Mouse (Mus musculus): ENCODE results near the gene Exoc4. TPM values are rescaled to one million over a fixed set of nuclear protein-coding genes. Genes with fewer than 3 reads are reported as not detected.

Gene Exoc4
- polyA plus RNA-seq (2012; rRNA removed) (14.6 and 16.8 TPM in 2 replicates), polyA plus RNA-seq (2014; fragmentation: Nextera tagmentation; extraction: Ambion mirVana) (24.2 and 27.3 TPM in 2 replicates)

- H3K4me1 ChIP-seq (ENCODE audit: control insufficient read depth, insufficient read depth, low read length), result 0 out of 2 replicates have a peak, but pooled peaks cover 3% of the 10 kb centered on the region
- 3% methylated on average over 29 of the region's 34 CpGs for WGBS
- H3K4me2 ChIP-seq (replicated peaks; ENCODE audit: low read depth, low read length, severe bottlenecking), result peak within 1 kb of the TSS; percentile 85
- H3K36me3 ChIP-seq (ENCODE audit: control insufficient read depth, insufficient read depth, low read length), result no peaks in the 10 kb centered on the region
- no peaks in the 10 kb centered on the region for H3K27me3 ChIP-seq (ENCODE audit: control insufficient read depth, insufficient read depth, low read length)
- no peak for TF ChIP-seq POLR2A (IDR thresholded peaks at IDR 0.05; ENCODE audit: borderline replicate concordance, extremely low read depth, insufficient read depth, insufficient read length)
- H3K9ac ChIP-seq (ENCODE audit: low read depth, low read length, severe bottlenecking), result peak within 1 kb of the TSS; percentile 84
- ATAC-seq (ENCODE audit: low FRiP score, low read depth), result peak; percentile 100
- H3K9me3 ChIP-seq (ENCODE audit: control insufficient read depth, low read length), result no peaks in the 10 kb centered on the region
- H3K27ac ChIP-seq (replicated peaks; ENCODE audit: low read depth, low read length), result no peak within 1 kb of the TSS
- H3K4me3 ChIP-seq (replicated peaks; ENCODE audit: low read length), result peak within 1 kb of the TSS; percentile 75
- peak; percentile 99 for DNase-seq (ENCODE audit: low spot score)
Measured at GRCm38 (mm10) chr6:33248894-33249758, at the start of gene Exoc4. Gene Exoc4, plus strand, starts transcription at chr6:33249085.

GRCm38 (mm10) chr6:33218780-33219179 is 30.1 kb upstream of the Exoc4 start:
- ATAC-seq (ENCODE audit: low FRiP score, low read depth) (no peak), DNase-seq (ENCODE audit: low spot score) (no peak)
- no peak for TF ChIP-seq POLR2A (IDR thresholded peaks at IDR 0.05; ENCODE audit: borderline replicate concordance, extremely low read depth, insufficient read depth, insufficient read length)
- Histone ChIP-seq H3K27ac (replicated peaks; ENCODE audit: low read depth, low read length) (no peak overlapping the region), H3K9ac (ENCODE audit: low read depth, low read length, severe bottlenecking) (no peak overlapping the region), H3K4me2 (replicated peaks; ENCODE audit: low read depth, low read length, severe bottlenecking) (no peak overlapping the region), H3K27me3 (ENCODE audit: control insufficient read depth, insufficient read depth, low read length) (no peaks in the 10 kb centered on the region), H3K4me1 (ENCODE audit: control insufficient read depth, insufficient read depth, low read length) (no peaks in the 10 kb centered on the region), H3K4me3 (replicated peaks; ENCODE audit: low read length) (no peak overlapping the region), H3K9me3 (ENCODE audit: control insufficient read depth, low read length) (no peaks in the 10 kb centered on the region), H3K36me3 (ENCODE audit: control insufficient read depth, insufficient read depth, low read length) (no peaks in the 10 kb centered on the region)
- WGBS, result 85% methylated on average over 3 of the region's 3 CpGs

GRCm38 (mm10) chr6:33226700-33227099 is 22.2 kb upstream of the Exoc4 start:
- no peak for ATAC-seq (ENCODE audit: low FRiP score, low read depth)
- 30% methylated on average over 1 of the region's 1 CpGs for WGBS
- Histone ChIP-seq H3K27me3 (ENCODE audit: control insufficient read depth, insufficient read depth, low read length) (no peaks in the 10 kb centered on the region), H3K4me1 (ENCODE audit: control insufficient read depth, insufficient read depth, low read length) (no peaks in the 10 kb centered on the region), H3K4me2 (replicated peaks; ENCODE audit: low read depth, low read length, severe bottlenecking) (no peak overlapping the region), H3K4me3 (replicated peaks; ENCODE audit: low read length) (no peak overlapping the region), H3K36me3 (ENCODE audit: control insufficient read depth, insufficient read depth, low read length) (no peaks in the 10 kb centered on the region), H3K9me3 (ENCODE audit: control insufficient read depth, low read length) (no peaks in the 10 kb centered on the region), H3K27ac (replicated peaks; ENCODE audit: low read depth, low read length) (no peak overlapping the region), H3K9ac (ENCODE audit: low read depth, low read length, severe bottlenecking) (no peak overlapping the region)
- TF ChIP-seq POLR2A (IDR thresholded peaks at IDR 0.05; ENCODE audit: borderline replicate concordance, extremely low read depth, insufficient read depth, insufficient read length), result no peak
- DNase-seq (ENCODE audit: low spot score), result no peak

GRCm38 (mm10) chr6:33227371-33227770 is 21.5 kb upstream of the Exoc4 start:
- TF ChIP-seq POLR2A (IDR thresholded peaks at IDR 0.05; ENCODE audit: borderline replicate concordance, extremely low read depth, insufficient read depth, insufficient read length), result no peak
- DNase-seq (ENCODE audit: low spot score), result no peak
- Histone ChIP-seq H3K4me2 (replicated peaks; ENCODE audit: low read depth, low read length, severe bottlenecking) (no peak overlapping the region), H3K4me3 (replicated peaks; ENCODE audit: low read length) (no peak overlapping the region), H3K9ac (ENCODE audit: low read depth, low read length, severe bottlenecking) (no peak overlapping the region), H3K27ac (replicated peaks; ENCODE audit: low read depth, low read length) (no peak overlapping the region), H3K4me1 (ENCODE audit: control insufficient read depth, insufficient read depth, low read length) (no peaks in the 10 kb centered on the region), H3K9me3 (ENCODE audit: control insufficient read depth, low read length) (no peaks in the 10 kb centered on the region), H3K36me3 (ENCODE audit: control insufficient read depth, insufficient read depth, low read length) (no peaks in the 10 kb centered on the region), H3K27me3 (ENCODE audit: control insufficient read depth, insufficient read depth, low read length) (no peaks in the 10 kb centered on the region)
- ATAC-seq (ENCODE audit: low FRiP score, low read depth), result no peak
- WGBS, result 26% methylated on average over 8 of the region's 8 CpGs

- H3K4me1 ChIP-seq (ENCODE audit: control insufficient read depth, insufficient read depth, low read length), result no peaks in the 10 kb centered on the region
- H3K27me3 ChIP-seq (ENCODE audit: control insufficient read depth, insufficient read depth, low read length), result no peaks in the 10 kb centered on the region
- no peak for TF ChIP-seq POLR2A (IDR thresholded peaks at IDR 0.05; ENCODE audit: borderline replicate concordance, extremely low read depth, insufficient read depth, insufficient read length)
Measured at GRCm38 (mm10) chr6:33241250-33241649, 7.6 kb upstream of the Exoc4 start.

More at GRCm38 (mm10) chr6:33241250-33241649, 7.6 kb upstream of the Exoc4 start:
- no peak for ATAC-seq (ENCODE audit: low FRiP score, low read depth)
- H3K36me3 ChIP-seq (ENCODE audit: control insufficient read depth, insufficient read depth, low read length), result no peaks in the 10 kb centered on the region
- DNase-seq (ENCODE audit: low spot score), result no peak
- no peaks in the 10 kb centered on the region for H3K9me3 ChIP-seq (ENCODE audit: control insufficient read depth, low read length)
- H3K27ac ChIP-seq (replicated peaks; ENCODE audit: low read depth, low read length), result no peak overlapping the region
- no peak overlapping the region for H3K9ac ChIP-seq (ENCODE audit: low read depth, low read length, severe bottlenecking)
- no peak overlapping the region for H3K4me2 ChIP-seq (replicated peaks; ENCODE audit: low read depth, low read length, severe bottlenecking)
- no peak overlapping the region for H3K4me3 ChIP-seq (replicated peaks; ENCODE audit: low read length)

All from limb, embryonic 14.5 days (tissue).